Comparison of ENCODE assay signal across 8 mouse cellular contexts in genomic region chr19:40872955-40873665, GRCm38 (mm10). TPM values are rescaled to one million over a fixed set of nuclear protein-coding genes. Genes with fewer than 3 reads are reported as not detected.
DNase-seq lines count a peak whose midpoint lies in the region; ATAC-seq and TF ChIP-seq lines count a peak whose summit lies in the region.

No protein-coding gene starts in this region.

- peak overlapping the region; percentile 51 for H3K4me3 ChIP-seq in embryonic facial prominence, embryonic 12.5 days
- peak overlapping the region; percentile 47 for H3K4me3 ChIP-seq in intestine, postnatal 0 days (ENCODE audit: low read depth, low read length)

- peak; percentile 88 to 90 for DNase-seq in adrenal gland, postnatal 36 days
- peak; percentile 99 for DNase-seq in heart, adult 11 months
- peak; percentile 87 to 90 for DNase-seq in left cerebral cortex, postnatal 25 days (ENCODE audit: low spot score in 2 of 2)
- peak; percentile 98 for DNase-seq in mesoderm, embryonic 11.5 days (ENCODE audit: low read depth, low spot score)
- peak; percentile 84 for DNase-seq in right cerebral cortex, postnatal 25 days
- peak; percentile 77 for DNase-seq in urinary bladder, postnatal 25 days (ENCODE audit: low spot score)

- H3K36me3 ChIP-seq in embryonic facial prominence, embryonic 12.5 days = no peaks in the 10 kb centered on the region
- H3K36me3 ChIP-seq in intestine, postnatal 0 days (ENCODE audit: control insufficient read depth, insufficient read depth) = no peaks in the 10 kb centered on the region

- peak; percentile 72 for TF ChIP-seq CTCF in intestine, postnatal 0 days (IDR thresholded peaks at IDR 0.05; ENCODE audit: low read depth)

- WGBS in embryonic facial prominence, embryonic 12.5 days = 2% methylated on average over 51 of the region's 51 CpGs
- 2% methylated on average over 51 of the region's 51 CpGs for WGBS in intestine, postnatal 0 days

- no peaks in the 10 kb centered on the region for H3K9me3 ChIP-seq in embryonic facial prominence, embryonic 12.5 days
- H3K9me3 ChIP-seq in intestine, postnatal 0 days (ENCODE audit: control insufficient read depth) = no peaks in the 10 kb centered on the region

- peak overlapping the region; percentile 72 for H3K27ac ChIP-seq in embryonic facial prominence, embryonic 12.5 days
- peak overlapping the region; percentile 52 for H3K27ac ChIP-seq in intestine, postnatal 0 days (ENCODE audit: low read depth, low read length)

- intact Hi-C loops in left cerebral cortex, postnatal 25 days (cut with DNase I) = loop anchor here (1.0 kb wide), 1 partner anchor 21 kb away; the partner anchor contains the start of gene Zfp518a

- ATAC-seq in embryonic facial prominence, embryonic 12.5 days (ENCODE audit: insufficient number of reproducible peaks, insufficient read depth, low FRiP score, low TSS enrichment) = peak; percentile 88
- ATAC-seq in intestine, postnatal 0 days = peak; percentile 97

- peaks cover 37% of the 10 kb centered on the region for H3K27me3 ChIP-seq in embryonic facial prominence, embryonic 12.5 days
- H3K27me3 ChIP-seq in intestine, postnatal 0 days (replicated peaks; ENCODE audit: control insufficient read depth, insufficient read depth, low read length) = peaks cover 28% of the 10 kb centered on the region

- peak overlapping the region; percentile 65 for H3K4me2 ChIP-seq in embryonic facial prominence, embryonic 12.5 days (replicated peaks)
- H3K4me2 ChIP-seq in intestine, postnatal 0 days (replicated peaks; ENCODE audit: low read depth) = peak overlapping the region; percentile 83

- H3K9ac ChIP-seq in embryonic facial prominence, embryonic 12.5 days = peak overlapping the region; percentile 29; the same call in 1 of the 2 replicates
- peak overlapping the region; percentile 53 for H3K9ac ChIP-seq in intestine, postnatal 0 days (ENCODE audit: low read depth, low read length)

- no peaks in the 10 kb centered on the region for H3K4me1 ChIP-seq in embryonic facial prominence, embryonic 12.5 days
- H3K4me1 ChIP-seq in intestine, postnatal 0 days (replicated peaks; ENCODE audit: control insufficient read depth, insufficient read depth, low read length) = no peaks in the 10 kb centered on the region

RNA-seq across cellular contexts. Expression of gene Zfp518a, which starts 21.4 kb away (rescaled TPM):
- total RNA-seq in adrenal gland, postnatal 36 days (2021) = 10 to 100 TPM; 11.3 to 13.8 TPM
- polyA plus RNA-seq in embryonic facial prominence, embryonic 12.5 days (2016; fragmentation: Nextera tagmentation; extraction: Ambion mirVana) = 13.5 and 14.4 TPM in 2 replicates
- 10.2 and 11.0 TPM in 2 replicates for polyA plus RNA-seq in intestine, postnatal 0 days (2015; fragmentation: Nextera tagmentation; extraction: Ambion mirVana)
- 10 to 100 TPM in 1 of 2 experiments, 1 to 10 TPM in 1; 8.7 to 10.4 TPM for total RNA-seq in left cerebral cortex, postnatal 25 days (2021)

RNA-seq across cellular contexts. Expression of gene Ccnj, which starts 42.0 kb away (rescaled TPM):
- 1 to 10 TPM; 6.6 to 6.8 TPM for total RNA-seq in adrenal gland, postnatal 36 days (2021)
- polyA plus RNA-seq in embryonic facial prominence, embryonic 12.5 days (2016; fragmentation: Nextera tagmentation; extraction: Ambion mirVana) = 23.7 and 23.9 TPM in 2 replicates
- 2.9 and 3.3 TPM in 2 replicates for polyA plus RNA-seq in intestine, postnatal 0 days (2015; fragmentation: Nextera tagmentation; extraction: Ambion mirVana)
- 1 to 10 TPM; 7.0 to 7.6 TPM for total RNA-seq in left cerebral cortex, postnatal 25 days (2021)

Comparison
In these comparisons a context has a peak if more than half of its experiments do, and no peak if none do; other contexts are left out.
1. Peak in every context shown above with its lines: DNase-seq, ATAC-seq, H3K4me3 ChIP-seq and H3K27ac ChIP-seq.